Mouse (Mus musculus) limb, embryonic 14.5 days (tissue): ENCODE measurements around the gene Grap2. TPM values are rescaled to one million over a fixed set of nuclear protein-coding genes. Genes with fewer than 3 reads are reported as not detected.

Experiments used
- ATAC-seq: fragments of 200-750 bp; cut with Nextera tagmentation; 2 replicates; pipeline ENCODE4 v1.8.0; 2017; ENCODE audit warnings: low read depth, moderate number of reproducible peaks, moderate TSS enrichment; ENCODE audit not compliant: low FRiP score
- DNase-seq: peaks from one replicate; pipeline ENCODE4 v3.0.0-alpha.2; 2015; ENCODE audit warnings: low spot score
- H3K27ac ChIP-seq: fragments of 300-500 bp; sonication (generic); replicated peaks from 2 replicates; pipeline ENCODE4 v1.5.1; 2014; ENCODE audit warnings: low read depth, mild to moderate bottlenecking, low read length, moderate library complexity, mixed read lengths
- H3K27me3 ChIP-seq: fragments of 300-500 bp; sonication (generic); 2 replicates; pipeline ENCODE4 v1.6.1; 2014; ENCODE audit warnings: low read length, mixed read lengths; ENCODE audit not compliant: control insufficient read depth, insufficient read depth
- H3K36me3 ChIP-seq: fragments of 300-500 bp; sonication (generic); 2 replicates; pipeline ENCODE4 v1.6.1; 2014; ENCODE audit warnings: mild to moderate bottlenecking, low read length, moderate library complexity, mixed read lengths; ENCODE audit not compliant: control insufficient read depth, insufficient read depth
- H3K4me1 ChIP-seq: fragments of 300-500 bp; sonication (generic); 2 replicates; pipeline ENCODE4 v1.6.1; 2014; ENCODE audit warnings: antibody characterized with exemption, low read length, mixed read lengths; ENCODE audit not compliant: control insufficient read depth, insufficient read depth
- H3K4me2 ChIP-seq: fragments of 300-500 bp; sonication (generic); replicated peaks from 2 replicates; pipeline ENCODE4 v1.6.1; 2014; ENCODE audit warnings: low read depth, mild to moderate bottlenecking, low read length, moderate library complexity; ENCODE audit not compliant: severe bottlenecking
- H3K4me3 ChIP-seq: fragments of 300-500 bp; sonication (generic); replicated peaks from 2 replicates; pipeline ENCODE4 v1.5.1; 2014; ENCODE audit warnings: low read length
- H3K9ac ChIP-seq: fragments of 300-500 bp; sonication (generic); 2 replicates; pipeline ENCODE4 v1.6.1; 2014; ENCODE audit warnings: mild to moderate bottlenecking, low read depth, low read length, moderate library complexity; ENCODE audit not compliant: severe bottlenecking
- H3K9me3 ChIP-seq: fragments of 300-500 bp; sonication (generic); 2 replicates; pipeline ENCODE4 v1.6.1; 2016; ENCODE audit warnings: low read length; ENCODE audit not compliant: control insufficient read depth
- POLR2A ChIP-seq: fragments of 200-500 bp; IDR thresholded peaks from 2 replicates; pipeline ENCODE4 v1.8.0; 2012; ENCODE audit warnings: inconsistent platforms, mild to moderate bottlenecking, moderate library complexity, borderline replicate concordance; ENCODE audit not compliant: insufficient read depth, insufficient read length; ENCODE audit errors: extremely low read depth
- WGBS: fragments of 180-500 bp; shearing (Covaris S2); extraction: QIAGEN DNeasy Blood & Tissue Kit; methylation state at CpG from one replicate; pipeline ENCODE4 v1.1.7; 2014; 5-methylcytosine and 5-hydroxymethylcytosine counted together
- polyA plus RNA-seq, 2 experiments: library from polyadenylated mRNA; depleted of rRNA in 1 of 2; stranded (reverse) in 1 of 2; unstranded in 1 of 2; fragments of >200 nt; fragmentation: Nextera tagmentation in 1 of 2; extraction: Ambion mirVana in 1 of 2; gene quantifications; 2 replicates each; pipeline versions ENCODE4 v1.2.1 to v1.2.3; 2012 to 2014

Grap2 gene
- polyA plus RNA-seq, 2 experiments: 0.36 to 1.2 TPM

DNA sequence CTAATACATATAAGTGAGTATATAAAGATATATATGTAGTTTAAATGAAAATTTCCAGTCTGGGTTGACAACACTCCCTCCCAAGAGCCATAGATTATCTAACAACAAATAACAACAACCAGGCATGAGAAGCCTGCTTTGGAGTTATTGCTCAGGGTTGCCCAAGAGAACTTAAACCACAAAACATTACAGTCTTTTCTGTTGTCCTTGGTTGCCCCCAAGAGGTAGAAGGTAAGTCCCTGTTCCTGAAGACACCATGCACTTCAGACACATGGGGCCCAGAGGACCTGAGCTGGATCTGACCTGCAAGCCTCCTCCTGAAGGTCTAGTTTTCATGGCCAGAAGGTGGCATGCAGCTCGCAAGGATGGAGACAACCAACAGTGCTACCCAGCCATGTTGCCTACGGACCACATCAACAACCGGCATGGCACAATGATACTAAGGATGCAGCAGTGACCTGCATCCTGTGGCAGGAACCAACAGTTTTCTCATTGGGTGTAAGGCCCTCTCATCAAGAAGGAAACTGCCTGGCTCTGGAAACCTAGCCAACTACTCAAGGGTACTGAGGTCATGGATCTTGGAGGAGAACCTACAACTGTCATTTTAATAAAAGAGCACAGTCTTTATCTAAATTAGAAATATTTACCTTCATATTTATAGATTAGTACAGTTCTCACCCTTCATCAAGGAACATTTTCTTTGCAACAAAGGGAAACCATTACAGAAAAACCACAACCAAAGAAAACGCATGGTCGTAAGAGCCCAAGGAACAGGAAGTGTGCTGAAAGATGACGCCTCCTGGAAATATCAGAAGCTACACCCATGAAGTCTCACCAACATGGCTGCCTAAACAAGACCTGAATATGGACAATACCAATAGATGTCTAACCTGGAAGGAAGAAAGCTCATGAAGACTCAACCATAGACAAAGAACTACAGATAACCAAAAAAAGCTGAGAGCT, 17.3 kb upstream of the Grap2 start:
- Histone ChIP-seq H3K4me1 (no peaks in the 10 kb centered on the region), H3K4me3 (no peak overlapping the region), H3K27ac (no peak overlapping the region), H3K9me3 (no peaks in the 10 kb centered on the region), H3K27me3 (no peaks in the 10 kb centered on the region), H3K36me3 (no peaks in the 10 kb centered on the region), H3K9ac (no peak overlapping the region), H3K4me2 (no peak overlapping the region)
- no peak for TF ChIP-seq POLR2A
- DNase-seq: no peak
- ATAC-seq: no peak
- 89% methylated on average over 6 of the region's 6 CpGs for WGBS

DNA sequence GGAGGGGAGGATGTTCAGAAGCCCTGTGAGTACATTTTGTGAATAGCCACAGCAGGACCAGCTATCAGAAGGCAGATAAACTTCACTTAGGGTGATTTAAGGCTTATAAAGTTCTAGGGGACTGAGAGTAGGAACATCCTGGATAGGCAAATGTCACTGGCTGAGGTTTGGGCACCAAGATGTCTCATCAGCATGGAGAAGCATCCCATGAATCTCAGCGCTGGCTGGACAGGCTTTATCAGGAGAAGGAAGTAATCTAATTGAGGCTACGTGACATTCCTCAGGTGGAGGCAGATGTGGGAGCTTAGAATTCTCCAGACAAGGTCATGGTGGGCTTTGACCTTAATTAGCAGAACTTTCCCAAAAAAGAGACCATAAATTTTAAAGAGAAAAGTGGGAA, 16.4 kb upstream of the Grap2 start:
- Histone ChIP-seq H3K4me1 (no peaks in the 10 kb centered on the region), H3K9ac (no peak overlapping the region), H3K36me3 (no peaks in the 10 kb centered on the region), H3K27me3 (no peaks in the 10 kb centered on the region), H3K9me3 (no peaks in the 10 kb centered on the region), H3K27ac (no peak overlapping the region), H3K4me2 (no peak overlapping the region), H3K4me3 (no peak overlapping the region)
- DNase-seq (no peak), ATAC-seq (no peak)
- 53% methylated on average over 2 of the region's 2 CpGs for WGBS
- no peak for TF ChIP-seq POLR2A

DNA sequence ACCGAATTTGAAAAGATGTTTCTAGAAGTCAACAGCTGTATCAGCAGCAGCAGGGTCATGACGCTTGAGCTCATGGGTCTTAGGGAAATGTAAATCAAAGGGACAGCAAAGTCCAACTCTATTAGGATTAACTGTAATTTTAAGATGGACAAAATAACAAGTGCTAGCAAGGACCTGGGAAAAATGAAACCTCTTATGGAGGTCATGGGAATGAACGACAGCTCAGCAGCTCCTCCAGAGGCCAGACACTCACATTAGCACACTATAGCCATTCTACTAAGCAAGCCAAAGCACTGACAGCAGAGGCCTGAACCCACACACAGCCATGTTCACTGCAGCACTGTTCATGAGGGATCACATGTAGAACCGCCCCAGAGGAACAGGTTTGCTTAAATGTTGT, 14.6 kb upstream of the Grap2 start:
- H3K36me3 ChIP-seq: no peaks in the 10 kb centered on the region
- H3K9me3 ChIP-seq: no peaks in the 10 kb centered on the region
- ATAC-seq (no peak), DNase-seq (no peak)
- no peak for TF ChIP-seq POLR2A
- no peak overlapping the region for H3K4me2 ChIP-seq
- H3K4me3 ChIP-seq: no peak overlapping the region
- 76% methylated on average over 4 of the region's 4 CpGs for WGBS
- H3K27me3 ChIP-seq: no peaks in the 10 kb centered on the region
- H3K4me1 ChIP-seq: no peaks in the 10 kb centered on the region
- H3K9ac ChIP-seq: no peak overlapping the region
- H3K27ac ChIP-seq: no peak overlapping the region

DNA sequence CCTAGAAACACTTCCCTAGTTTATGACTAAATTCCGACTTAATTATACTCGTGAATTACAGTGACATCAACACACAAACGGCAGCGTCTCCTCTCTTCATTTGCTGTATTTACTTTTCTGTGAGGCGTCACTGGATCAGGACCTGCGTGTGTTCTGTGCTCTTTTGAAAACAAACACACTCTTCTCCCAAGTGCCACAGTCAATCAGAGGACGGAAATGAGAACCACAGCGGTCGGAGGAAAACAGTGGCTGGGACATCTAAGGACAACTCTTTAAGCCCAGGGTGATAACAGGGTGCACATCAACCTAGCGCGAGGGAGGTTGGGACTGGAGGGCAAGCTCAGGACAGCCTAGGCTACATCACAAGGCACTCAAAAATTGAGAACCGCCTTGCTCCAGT, 12.9 kb upstream of the Grap2 start:
- H3K27ac ChIP-seq: no peak overlapping the region
- DNase-seq (no peak), ATAC-seq (no peak)
- TF ChIP-seq POLR2A: no peak
- H3K4me1 ChIP-seq: no peaks in the 10 kb centered on the region
- H3K9me3 ChIP-seq: no peaks in the 10 kb centered on the region
- H3K4me3 ChIP-seq: no peak overlapping the region
- no peak overlapping the region for H3K4me2 ChIP-seq
- H3K27me3 ChIP-seq: no peaks in the 10 kb centered on the region
- no peaks in the 10 kb centered on the region for H3K36me3 ChIP-seq
- 55% methylated on average over 12 of the region's 12 CpGs for WGBS
- no peak overlapping the region for H3K9ac ChIP-seq

DNA sequence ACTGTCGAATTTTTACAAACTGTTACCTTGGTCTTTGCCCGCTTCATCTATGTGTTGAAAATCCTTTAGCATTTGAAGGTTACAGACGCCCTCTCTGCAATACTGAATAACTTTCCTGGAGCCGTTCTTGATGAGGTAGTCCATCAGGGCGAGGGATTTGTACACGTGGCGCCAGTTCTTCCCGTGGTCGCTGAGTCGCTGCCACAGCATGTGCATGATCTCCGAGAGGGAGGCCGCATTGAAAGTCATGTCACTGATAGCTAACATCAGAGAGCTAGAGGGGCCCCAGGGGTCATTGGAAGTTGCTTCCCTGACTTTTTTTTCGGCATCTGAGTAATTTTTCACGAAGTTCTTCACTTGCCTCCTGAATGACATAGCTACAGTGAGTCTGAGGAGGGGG, 12.4 kb upstream of the Grap2 start:
- no peak for TF ChIP-seq POLR2A
- Histone ChIP-seq H3K9ac (no peak overlapping the region), H3K27ac (no peak overlapping the region), H3K9me3 (no peaks in the 10 kb centered on the region), H3K4me3 (no peak overlapping the region), H3K4me1 (no peaks in the 10 kb centered on the region), H3K27me3 (no peaks in the 10 kb centered on the region), H3K36me3 (no peaks in the 10 kb centered on the region), H3K4me2 (no peak overlapping the region)
- ATAC-seq: no peak
- no peak for DNase-seq
- 58% methylated on average over 14 of the region's 14 CpGs for WGBS
